ENCODE assay signal across 9 mouse cellular contexts in genomic region chr4:140108871-140109625, GRCm38 (mm10).
DNase-seq lines count a peak whose midpoint lies in the region; ATAC-seq and TF ChIP-seq lines count a peak whose summit lies in the region.
"Had no signal": no experiment of that assay in that cellular context is flagged by ENCODE, and none has a peak within 500 bp of the region (broad histone marks: within the 10 kb centered on the region; RNA-seq: fewer than 3 reads in every experiment).

No protein-coding gene starts in this region.

- 0 out of 2 replicates have a peak overlapping the region, but pooled peaks have one; percentile 28 for H3K9ac ChIP-seq in kidney, embryonic 14.5 days (ENCODE audit: low read depth, low read length)
- peak overlapping the region; percentile 41; the same call in 1 of the 2 replicates for H3K9ac ChIP-seq in hindbrain, embryonic 11.5 days (ENCODE audit: low read depth, low read length)
- H3K9ac ChIP-seq in midbrain, postnatal 0 days (replicated peaks; ENCODE audit: low read length, poor library complexity, severe bottlenecking): peak overlapping the region; percentile 29; the same call in 1 of the 2 replicates

- H3K27me3 ChIP-seq in kidney, embryonic 14.5 days (ENCODE audit: control insufficient read depth, insufficient read depth, low read length): peaks cover 41% of the 10 kb centered on the region
- peaks cover 20% of the 10 kb centered on the region for H3K27me3 ChIP-seq in hindbrain, embryonic 11.5 days (ENCODE audit: control insufficient read depth, insufficient read depth, low read length)
- no peaks in the 10 kb centered on the region for H3K27me3 ChIP-seq in midbrain, postnatal 0 days (ENCODE audit: insufficient read depth, low read length)

- H3K9me3 ChIP-seq in kidney, embryonic 14.5 days (ENCODE audit: control insufficient read depth, low read length): no peaks in the 10 kb centered on the region
- no peaks in the 10 kb centered on the region for H3K9me3 ChIP-seq in hindbrain, embryonic 11.5 days (ENCODE audit: control insufficient read depth, low read length)
- H3K9me3 ChIP-seq in midbrain, postnatal 0 days (ENCODE audit: low read length): no peaks in the 10 kb centered on the region

- no peak for TF ChIP-seq CTCF in midbrain, postnatal 0 days (IDR thresholded peaks at IDR 0.05)

- H3K4me3 ChIP-seq in kidney, embryonic 14.5 days (ENCODE audit: low read length): peak overlapping the region; percentile 10
- peak overlapping the region; percentile 16; the same call in 1 of the 2 replicates for H3K4me3 ChIP-seq in hindbrain, embryonic 11.5 days (ENCODE audit: low read depth, low read length)
- H3K4me3 ChIP-seq in midbrain, postnatal 0 days (ENCODE audit: low read depth, low read length): peak overlapping the region; percentile 7; the same call in 1 of the 2 replicates
- H3K4me3 ChIP-seq: megakaryocyte, embryonic 14.5 days had no signal

- no peaks in the 10 kb centered on the region for H3K4me1 ChIP-seq in kidney, embryonic 14.5 days (ENCODE audit: control insufficient read depth, insufficient read depth, low read length)
- peaks cover 11% of the 10 kb centered on the region for H3K4me1 ChIP-seq in hindbrain, embryonic 11.5 days (replicated peaks; ENCODE audit: control insufficient read depth, insufficient read depth, low read length)
- peaks cover 8% of the 10 kb centered on the region; the same call in 1 of the 2 replicates for H3K4me1 ChIP-seq in midbrain, postnatal 0 days (ENCODE audit: insufficient read depth, low read length)
- H3K4me1 ChIP-seq: megakaryocyte, embryonic 14.5 days had no signal

- WGBS in kidney, embryonic 14.5 days: 3% methylated on average over 32 of the region's 32 CpGs
- WGBS in hindbrain, embryonic 11.5 days: 2% methylated on average over 32 of the region's 32 CpGs
- 4% methylated on average over 32 of the region's 32 CpGs for WGBS in midbrain, postnatal 0 days

- ATAC-seq in kidney, embryonic 14.5 days (ENCODE audit: low FRiP score, low TSS enrichment): no peak
- ATAC-seq in hindbrain, embryonic 11.5 days (ENCODE audit: low FRiP score): peak; percentile 28
- peak; percentile 47; the same call in 1 of the 2 replicates for ATAC-seq in midbrain, postnatal 0 days (ENCODE audit: low FRiP score)

- H3K36me3 ChIP-seq in kidney, embryonic 14.5 days (ENCODE audit: control insufficient read depth, insufficient read depth, low read length): no peaks in the 10 kb centered on the region
- no peaks in the 10 kb centered on the region for H3K36me3 ChIP-seq in hindbrain, embryonic 11.5 days (ENCODE audit: control insufficient read depth, insufficient read depth, low read length)
- no peaks in the 10 kb centered on the region for H3K36me3 ChIP-seq in midbrain, postnatal 0 days (ENCODE audit: insufficient read depth, low read length)

- no peak overlapping the region for H3K27ac ChIP-seq in kidney, embryonic 14.5 days (ENCODE audit: low read depth, low read length)
- H3K27ac ChIP-seq in hindbrain, embryonic 11.5 days (ENCODE audit: low read depth, low read length): no peak overlapping the region
- peak overlapping the region; percentile 43; the same call in 1 of the 2 replicates for H3K27ac ChIP-seq in midbrain, postnatal 0 days (ENCODE audit: low read depth, low read length)

- H3K4me2 ChIP-seq in kidney, embryonic 14.5 days (replicated peaks; ENCODE audit: low read depth, low read length): peak overlapping the region; percentile 22
- peak overlapping the region; percentile 39 for H3K4me2 ChIP-seq in hindbrain, embryonic 11.5 days (replicated peaks; ENCODE audit: low read depth, low read length)
- peak overlapping the region; percentile 37 for H3K4me2 ChIP-seq in midbrain, postnatal 0 days (ENCODE audit: low read depth, low read length, poor library complexity, severe bottlenecking)

- DNase-seq in kidney, postnatal 25 days: no peak
- DNase-seq in cerebellum, postnatal 14 days: peak; percentile 51 to 63
- peak; percentile 49 for DNase-seq in hindbrain, embryonic 11.5 days (ENCODE audit: low spot score)
- DNase-seq in midbrain, postnatal 0 days (ENCODE audit: low spot score): peak; percentile 58
- DNase-seq in layer of hippocampus, adult 11-12 months (ENCODE audit: low spot score): no peak
- DNase-seq in ovary, postnatal 10 days (ENCODE audit: low spot score): no peak
- DNase-seq in frontal cortex, postnatal 25 days (ENCODE audit: low spot score in 2 of 2): no peak

Comparison
In these comparisons a context has a peak if more than half of its experiments do, and no peak if none do; other contexts are left out.
1. DNase-seq: peak in cerebellum, postnatal 14 days (2 of 2), hindbrain, embryonic 11.5 days (single experiment) and midbrain, postnatal 0 days (single experiment); none in kidney, postnatal 25 days (0 of 2), layer of hippocampus, adult 11-12 months (single experiment), ovary, postnatal 10 days (single experiment) and frontal cortex, postnatal 25 days (0 of 2).
2. Peak in every context shown above with its lines, with median percentiles within 50 percentile points of each other: H3K4me2 ChIP-seq, H3K4me3 ChIP-seq and H3K9ac ChIP-seq.